Mouse (Mus musculus) stomach, embryonic 16.5 days (tissue): ENCODE results near the gene Timm22. TPM values are rescaled to one million over a fixed set of nuclear protein-coding genes. Genes with fewer than 3 reads are reported as not detected.

Experiments used
- ATAC-seq: fragments of 200-750 bp; cut with Nextera tagmentation; 2 replicates; pipeline ENCODE4 v1.8.0; 2017; ENCODE audit warnings: moderate number of reproducible peaks, moderate TSS enrichment; ENCODE audit not compliant: insufficient read depth, low FRiP score
- H3K27ac ChIP-seq: fragments of 300-500 bp; sonication (generic); 2 replicates; pipeline ENCODE4 v1.5.1; 2014; ENCODE audit warnings: low read length
- H3K27me3 ChIP-seq: fragments of 300-500 bp; sonication (generic); 2 replicates; pipeline ENCODE4 v1.6.1; 2014; ENCODE audit warnings: low read length, control low read depth, mixed read lengths; ENCODE audit not compliant: control insufficient read depth, insufficient read depth
- H3K36me3 ChIP-seq: fragments of 300-500 bp; sonication (generic); 2 replicates; pipeline ENCODE4 v1.6.1; 2014; ENCODE audit warnings: low read length; ENCODE audit not compliant: control insufficient read depth, insufficient read depth
- H3K4me1 ChIP-seq: fragments of 300-500 bp; sonication (generic); 2 replicates; pipeline ENCODE4 v1.6.1; 2014; ENCODE audit warnings: low read length, control low read depth, mixed read lengths; ENCODE audit not compliant: control insufficient read depth, insufficient read depth
- H3K4me2 ChIP-seq: fragments of 300-500 bp; sonication (generic); 2 replicates; pipeline ENCODE4 v1.6.1; 2014; ENCODE audit warnings: low read depth, low read length, mixed read lengths
- H3K4me3 ChIP-seq: fragments of 300-500 bp; sonication (generic); replicated peaks from 2 replicates; pipeline ENCODE4 v1.5.1; 2014; ENCODE audit warnings: mild to moderate bottlenecking, low read length
- H3K9ac ChIP-seq: fragments of 300-500 bp; sonication (generic); 2 replicates; pipeline ENCODE4 v1.6.1; 2014; ENCODE audit warnings: low read length
- H3K9me3 ChIP-seq: fragments of 300-500 bp; sonication (generic); replicated peaks from 2 replicates; pipeline ENCODE4 v1.6.1; 2016; ENCODE audit warnings: low read length, control low read depth; ENCODE audit not compliant: control insufficient read depth
- WGBS: fragments of 180-500 bp; shearing (Covaris S2); extraction: QIAGEN DNeasy Blood & Tissue Kit; methylation state at CpG from one replicate; pipeline ENCODE4 v1.1.7; 2014; 5-methylcytosine and 5-hydroxymethylcytosine counted together
- polyA plus RNA-seq: library from polyadenylated mRNA; unstranded; fragments of >200 nt; fragmentation: Nextera tagmentation; extraction: Ambion mirVana; gene quantifications from 2 replicates; pipeline ENCODE4 v1.2.1, GENCODE M21; 2015

Gene Timm22
- polyA plus RNA-seq, 1 experiment from 2014 or later = 94.9 TPM

DNA sequence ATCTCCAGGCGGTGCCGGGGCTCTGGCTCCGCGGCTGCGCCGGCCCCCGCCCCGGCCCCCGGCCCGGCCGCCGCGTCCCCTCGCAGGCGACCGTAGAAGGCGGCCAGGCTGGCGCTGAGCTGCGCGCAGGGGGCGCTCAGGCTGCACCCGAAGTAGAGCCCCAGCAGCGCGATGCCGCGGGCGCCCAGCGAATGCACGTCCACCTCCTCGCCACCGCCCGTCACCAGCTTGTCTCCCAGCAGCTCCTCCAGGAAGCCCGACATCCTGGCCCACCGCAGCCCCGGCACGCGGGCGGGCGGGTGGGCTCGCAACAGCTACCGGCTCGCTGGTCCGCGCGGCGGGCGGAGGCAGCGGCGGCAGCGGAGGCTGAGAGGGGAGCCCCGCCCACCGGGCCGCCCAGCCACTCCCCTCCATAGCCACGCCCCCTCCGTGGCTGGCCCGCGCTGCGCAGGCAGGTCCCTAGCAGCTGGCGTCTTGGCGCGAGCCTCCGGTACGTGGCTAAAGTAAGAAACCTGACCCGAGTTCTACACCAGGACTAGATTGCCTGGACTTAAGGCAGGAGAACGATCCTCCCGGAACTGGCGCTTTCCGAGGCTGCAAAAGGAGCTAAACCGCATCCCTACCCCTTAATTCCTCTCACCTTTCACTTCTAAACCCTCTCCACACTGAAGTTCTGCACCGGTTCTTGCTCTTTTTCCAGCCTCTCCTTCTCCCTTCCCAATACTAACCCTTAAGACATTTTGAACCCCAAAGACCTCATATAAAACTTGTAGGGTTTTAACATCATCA is 7.8 kb upstream of the Timm22 start, which contains the start of gene Nxn:
Gene Nxn, minus strand, starts transcription at position 343 of the 789 bp plus-strand sequence.
- ATAC-seq = peak; percentile 94

DNA sequence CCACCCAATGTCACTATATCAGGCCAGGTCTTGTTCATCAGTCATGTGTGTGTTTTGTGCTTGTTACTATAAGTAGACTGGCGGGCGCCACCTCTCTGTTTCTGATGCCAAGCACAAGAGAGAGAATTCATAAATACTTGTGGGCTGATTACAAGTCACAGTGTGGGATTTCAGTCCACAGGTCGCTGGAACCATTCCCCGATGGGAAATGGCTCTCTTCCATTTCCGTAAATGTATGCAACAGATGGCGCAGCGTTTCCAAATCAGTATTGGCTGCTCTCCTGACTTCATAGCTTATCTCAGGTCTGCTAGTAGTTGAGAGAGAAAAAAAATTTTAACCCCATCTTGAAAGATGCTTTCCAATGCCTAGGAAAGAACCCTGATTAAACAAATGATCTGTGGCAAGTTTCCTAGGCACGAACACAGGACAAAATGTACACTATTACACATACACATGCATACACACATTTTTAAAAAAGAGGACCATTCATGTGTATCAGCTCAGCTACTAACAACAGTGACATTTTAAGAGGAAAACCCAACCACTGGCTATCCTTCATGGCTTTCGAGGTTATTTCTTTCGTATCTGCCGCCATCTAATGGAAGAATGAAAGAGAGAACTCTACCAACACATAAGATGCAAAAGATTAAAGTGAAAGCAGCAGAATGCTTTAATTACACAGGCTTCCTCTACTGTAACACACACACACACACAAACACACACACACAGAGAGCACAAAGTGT is 7.0 kb upstream of the Timm22 start:
- peak; percentile 31; the same call in 1 of the 2 replicates for ATAC-seq
- H3K27me3 ChIP-seq = no peaks in the 10 kb centered on the region; the same call in 1 of the 2 replicates
- peak overlapping the region; percentile 91 for H3K27ac ChIP-seq
- no peaks in the 10 kb centered on the region for H3K36me3 ChIP-seq
- H3K9me3 ChIP-seq = no peaks in the 10 kb centered on the region
- peak overlapping the region; percentile 89 for H3K4me3 ChIP-seq
- H3K4me2 ChIP-seq = peak overlapping the region; percentile 69
- WGBS = 5% methylated on average over 11 of the region's 11 CpGs
- H3K4me1 ChIP-seq = peaks cover 12% of the 10 kb centered on the region
- H3K9ac ChIP-seq = peak overlapping the region; percentile 88

More for the DNA sequence above, 7.8 kb upstream of the Timm22 start, which contains the start of gene Nxn:
- Histone ChIP-seq H3K4me1 (peaks cover 12% of the 10 kb centered on the region), H3K4me2 (peak within 1 kb of the TSS; percentile 69), H3K9me3 (no peaks in the 10 kb centered on the region), H3K36me3 (no peaks in the 10 kb centered on the region), H3K4me3 (peak within 1 kb of the TSS; percentile 89), H3K27ac (peak within 1 kb of the TSS; percentile 91), H3K9ac (peak within 1 kb of the TSS; percentile 88), H3K27me3 (no peaks in the 10 kb centered on the region)
- under 1% methylated on average over 69 of the region's 70 CpGs for WGBS

DNA sequence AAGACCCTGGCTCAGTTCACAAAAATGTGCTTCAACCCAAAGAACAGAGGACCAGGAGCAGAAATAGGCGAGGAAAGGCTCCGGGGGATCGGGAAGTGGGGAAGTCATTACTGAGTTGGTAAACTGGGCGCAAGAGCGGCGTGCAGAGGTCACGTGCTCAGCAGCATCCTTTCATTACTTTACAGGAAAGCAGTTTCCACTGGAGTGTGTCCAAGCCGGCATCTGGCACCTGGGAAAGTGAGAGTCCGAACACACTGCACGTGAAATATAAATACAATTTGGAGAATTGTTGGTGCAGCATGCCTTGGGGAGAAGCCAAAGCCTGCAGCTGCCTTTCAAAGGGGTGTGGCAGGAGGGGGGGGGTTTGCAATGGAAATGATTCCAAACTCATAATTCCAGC is 5.4 kb upstream of the Timm22 start:
- Histone ChIP-seq H3K9me3 (no peaks in the 10 kb centered on the region), H3K27ac (no peak overlapping the region), H3K4me3 (no peak overlapping the region), H3K9ac (no peak overlapping the region), H3K4me1 (peaks cover 9% of the 10 kb centered on the region), H3K27me3 (no peaks in the 10 kb centered on the region; the same call in 1 of the 2 replicates), H3K4me2 (no peak overlapping the region), H3K36me3 (no peaks in the 10 kb centered on the region)
- WGBS = 62% methylated on average over 10 of the region's 10 CpGs
- no peak for ATAC-seq

DNA sequence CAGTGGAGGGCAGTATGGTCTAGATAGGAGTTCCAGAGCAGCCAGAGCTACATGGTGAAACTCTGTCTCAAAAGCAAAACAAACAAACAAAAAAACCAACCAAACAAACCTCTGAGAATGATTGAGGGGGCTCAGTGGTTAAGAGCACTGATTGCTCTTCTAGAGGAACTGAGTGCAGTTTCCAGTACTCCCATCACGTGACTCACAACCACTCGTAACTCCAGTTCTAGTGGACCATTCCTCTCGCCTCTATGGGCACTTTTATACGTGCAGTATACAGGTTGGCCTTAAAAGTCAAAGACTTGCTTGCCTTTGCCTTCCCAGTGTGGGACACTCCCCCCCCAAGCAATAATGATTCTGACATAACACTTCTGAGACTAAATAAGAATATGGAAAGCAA is 1.6 kb upstream of the Timm22 start:
- Histone ChIP-seq H3K36me3 (no peaks in the 10 kb centered on the region), H3K9me3 (no peaks in the 10 kb centered on the region), H3K4me3 (no peak overlapping the region), H3K9ac (no peak overlapping the region), H3K27ac (no peak overlapping the region), H3K4me2 (no peak overlapping the region), H3K27me3 (no peaks in the 10 kb centered on the region; the same call in 1 of the 2 replicates), H3K4me1 (no peaks in the 10 kb centered on the region; the same call in 1 of the 2 replicates)
- no peak for ATAC-seq
- WGBS = 60% methylated on average over 4 of the region's 4 CpGs

DNA sequence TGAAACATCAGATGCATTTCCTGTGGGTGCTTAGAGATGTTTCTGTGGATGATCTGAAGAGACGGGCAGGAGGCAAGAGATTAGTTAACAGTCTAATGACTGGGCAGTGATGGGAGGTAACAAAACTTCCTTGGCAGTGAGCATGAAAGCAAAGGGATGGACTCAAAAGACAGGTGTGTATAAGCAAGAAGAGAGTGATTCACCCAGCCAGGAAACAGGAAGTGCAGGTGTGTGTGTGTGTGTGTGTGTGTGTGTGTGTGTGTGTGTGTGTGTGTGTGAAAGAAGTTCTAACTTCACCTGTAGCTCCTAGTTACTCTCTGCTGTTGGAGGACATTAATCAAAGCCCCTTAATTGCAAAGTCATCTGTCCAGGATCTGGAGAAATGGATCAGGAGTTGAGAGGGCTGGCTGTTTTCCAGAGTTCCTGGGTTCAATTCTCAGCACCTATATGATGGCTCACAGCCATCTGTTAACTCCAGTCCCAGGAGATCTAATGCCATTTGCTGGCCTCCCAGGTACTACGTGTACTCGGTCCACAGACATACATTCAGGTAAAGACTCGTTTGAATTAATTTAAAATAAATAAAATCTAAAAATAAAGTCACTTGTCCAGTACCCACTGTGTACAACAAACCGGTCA is 1.0 kb upstream of the Timm22 start:
- no peaks in the 10 kb centered on the region for H3K9me3 ChIP-seq
- H3K4me1 ChIP-seq = no peaks in the 10 kb centered on the region; the same call in 1 of the 2 replicates
- no peak overlapping the region for H3K4me2 ChIP-seq
- H3K27me3 ChIP-seq = no peaks in the 10 kb centered on the region; the same call in 1 of the 2 replicates
- H3K27ac ChIP-seq = no peak overlapping the region
- ATAC-seq = no peak
- WGBS = 77% methylated on average over 5 of the region's 5 CpGs
- no peak overlapping the region for H3K9ac ChIP-seq
- H3K4me3 ChIP-seq = no peak overlapping the region
- H3K36me3 ChIP-seq = no peaks in the 10 kb centered on the region

DNA sequence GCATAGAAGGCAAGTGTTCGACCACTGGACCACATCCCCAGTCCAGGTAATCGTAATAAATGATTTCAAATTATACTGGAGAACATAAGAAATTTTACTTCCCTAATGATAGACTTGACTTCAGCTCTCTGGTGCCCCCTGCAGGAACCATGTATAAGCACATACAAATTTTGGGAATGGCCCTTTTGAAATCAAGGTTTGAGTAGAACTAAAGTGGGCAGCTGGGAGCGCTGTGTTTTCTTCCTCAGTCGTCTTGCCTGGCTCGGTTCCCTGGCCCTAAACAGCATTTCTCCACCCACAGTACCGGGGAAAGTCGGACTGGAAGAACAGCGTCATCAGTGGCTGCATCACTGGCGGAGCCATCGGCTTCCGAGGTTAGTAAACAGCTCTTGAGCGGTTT is 4.1 kb downstream of the Timm22 start:
- H3K4me3 ChIP-seq = no peak overlapping the region
- no peak for ATAC-seq
- H3K27ac ChIP-seq = no peak overlapping the region
- no peaks in the 10 kb centered on the region for H3K9me3 ChIP-seq
- H3K36me3 ChIP-seq = 0 out of 2 replicates have a peak, but pooled peaks cover 4% of the 10 kb centered on the region
- 64% methylated on average over 12 of the region's 12 CpGs for WGBS
- no peaks in the 10 kb centered on the region; the same call in 1 of the 2 replicates for H3K4me1 ChIP-seq
- no peak overlapping the region for H3K9ac ChIP-seq
- H3K27me3 ChIP-seq = no peaks in the 10 kb centered on the region
- no peak overlapping the region for H3K4me2 ChIP-seq

DNA sequence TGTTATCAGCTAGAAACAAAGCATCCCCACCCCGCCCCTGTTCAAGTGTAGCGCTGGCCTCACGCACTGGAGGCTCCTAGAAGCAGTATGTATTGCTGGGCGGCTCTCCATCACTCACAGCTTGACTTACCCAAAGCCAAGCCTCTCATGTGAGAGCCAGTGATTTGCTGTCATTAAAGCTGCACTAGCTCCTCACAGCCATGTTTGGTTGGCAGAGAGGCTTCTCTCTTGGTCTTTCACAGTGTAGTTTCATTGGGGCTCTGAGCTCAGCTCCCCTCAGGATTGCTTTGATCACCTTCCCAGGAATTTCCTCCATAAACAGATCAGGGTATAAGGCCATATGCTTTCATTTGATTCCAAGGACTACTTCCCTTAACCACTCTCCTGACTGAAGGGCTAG is 6.5 kb downstream of the Timm22 start:
- ATAC-seq = peak; percentile 35; the same call in 1 of the 2 replicates
- Histone ChIP-seq H3K4me3 (no peak overlapping the region), H3K4me1 (0 out of 2 replicates have a peak, but pooled peaks cover 11% of the 10 kb centered on the region), H3K9ac (no peak overlapping the region), H3K9me3 (no peaks in the 10 kb centered on the region), H3K27ac (no peak overlapping the region), H3K27me3 (no peaks in the 10 kb centered on the region), H3K4me2 (no peak overlapping the region), H3K36me3 (0 out of 2 replicates have a peak, but pooled peaks cover 4% of the 10 kb centered on the region)
- WGBS = 58% methylated on average over 4 of the region's 4 CpGs

DNA sequence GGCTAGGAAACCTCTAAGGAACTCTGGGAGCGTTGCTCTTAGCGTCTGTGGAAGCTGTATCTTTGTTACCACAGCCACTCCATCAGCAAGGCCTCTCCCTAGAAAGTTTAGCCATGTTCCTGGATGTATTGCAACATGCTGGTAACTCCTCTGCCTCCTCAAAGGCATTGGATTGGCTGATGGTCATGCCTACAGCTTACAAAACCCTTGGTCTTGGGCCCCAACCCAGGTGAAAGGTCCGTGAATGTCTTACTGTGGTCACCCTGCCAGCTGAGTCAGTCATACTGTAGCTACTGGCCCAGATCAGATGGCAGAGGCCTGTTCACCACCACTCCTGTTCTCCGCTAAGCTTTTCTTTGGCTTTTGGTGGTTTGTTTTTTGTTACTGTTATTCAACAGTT is 8.2 kb downstream of the Timm22 start:
- H3K27ac ChIP-seq = no peak overlapping the region
- WGBS = 96% methylated on average over 4 of the region's 4 CpGs
- H3K9me3 ChIP-seq = no peaks in the 10 kb centered on the region
- peaks cover 16% of the 10 kb centered on the region; the same call in 1 of the 2 replicates for H3K36me3 ChIP-seq
- H3K4me1 ChIP-seq = 0 out of 2 replicates have a peak, but pooled peaks cover 11% of the 10 kb centered on the region
- no peak overlapping the region for H3K9ac ChIP-seq
- no peak overlapping the region for H3K4me3 ChIP-seq
- H3K27me3 ChIP-seq = no peaks in the 10 kb centered on the region
- ATAC-seq = no peak
- H3K4me2 ChIP-seq = no peak overlapping the region
